Mouse (Mus musculus) left cerebral cortex, postnatal 36 days (tissue): Measurements from ENCODE around the gene Ssr4. TPM values are rescaled to one million over a fixed set of nuclear protein-coding genes. Genes with fewer than 3 reads are reported as not detected.
A peak's percentile ranks its signal among the peaks of the same experiment; 100 is the strongest.

Experiments used
- DNase-seq, 2 experiments: peaks; one replicate each; pipeline ENCODE4 v3.0.0; 2021 to 2022; ENCODE audit warnings: low spot score in 2 of 2, mixed read lengths in 1 of 2
- intact Hi-C: fragments of 180-260 bp; cut with DNase I; formaldehyde crosslinking; loops from one replicate; pipeline ENCODE4 v1.15.1; 2025
- total RNA-seq, 2 experiments: library from RNA; stranded (reverse); gene quantifications; 2 replicates each; pipeline ENCODE4 v1.2.3; 2021

The Ssr4 gene
- total RNA-seq, 2 experiments from 2014 or later = 81.2 to 95.9 TPM

DNA sequence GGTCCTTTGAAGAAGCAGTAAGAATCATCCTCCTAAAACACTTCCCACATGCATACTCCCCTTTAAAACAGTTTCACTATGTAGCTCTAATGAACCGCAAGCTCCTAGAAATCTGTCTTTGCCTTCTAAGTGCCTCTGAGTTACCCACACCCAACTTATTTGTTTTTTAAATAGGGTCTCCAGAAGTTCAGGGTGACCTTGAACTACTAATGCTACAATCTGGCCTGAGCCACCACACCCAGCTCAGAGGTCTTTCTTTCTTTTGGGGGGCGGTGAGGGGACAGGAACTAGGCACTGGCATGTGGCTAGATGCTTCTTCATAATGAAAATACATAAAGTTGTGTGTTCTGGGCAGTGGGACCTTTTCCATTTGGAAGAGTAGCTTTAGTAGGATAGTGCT is 10.7 kb downstream of the Ssr4 start:
- no peak for DNase-seq
- intact Hi-C loops = loop anchor here (5.0 kb wide), 1 partner anchor 100 kb away; the partner anchor contains the start of gene L1cam

- intact Hi-C loops = loop anchor here (5.0 kb wide), 1 partner anchor 99 kb away; the partner anchor contains the start of gene L1cam
- DNase-seq = peak in 1 of 2 experiments; percentile 39
These were observed 11.7 kb downstream of the Ssr4 start for GRCm38 (mm10) chrX:73798502-73798901.

- intact Hi-C loops = no loop called here
- no peak for DNase-seq
These were observed 19.0 kb downstream of the Ssr4 start for GRCm38 (mm10) chrX:73805814-73806213.

DNA sequence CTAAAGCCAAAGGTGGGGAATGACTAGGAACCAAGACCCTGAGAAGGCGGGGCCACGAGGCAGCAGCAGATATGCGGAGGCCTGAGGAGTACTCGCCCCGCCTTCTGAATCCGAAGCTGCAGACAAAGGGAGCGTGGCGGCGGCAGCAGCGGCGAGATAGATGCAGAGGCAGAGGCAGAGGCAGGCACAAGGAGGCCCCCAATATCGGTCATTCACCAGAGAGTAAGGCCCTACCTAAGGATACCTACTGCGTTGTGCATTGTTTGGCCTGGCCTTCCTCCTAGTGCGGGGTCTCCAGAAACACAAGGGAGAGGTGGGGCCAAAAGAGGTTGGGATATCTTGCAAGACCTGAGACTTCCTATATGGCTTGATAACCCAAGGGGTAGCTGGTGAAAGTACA is 28.2 kb downstream of the Ssr4 start:
- DNase-seq = no peak
- intact Hi-C loops = no loop called here

GRCm38 (mm10) chrX:73816596-73817314 is 29.9 kb downstream of the Ssr4 start:
- DNase-seq = no peak

DNA sequence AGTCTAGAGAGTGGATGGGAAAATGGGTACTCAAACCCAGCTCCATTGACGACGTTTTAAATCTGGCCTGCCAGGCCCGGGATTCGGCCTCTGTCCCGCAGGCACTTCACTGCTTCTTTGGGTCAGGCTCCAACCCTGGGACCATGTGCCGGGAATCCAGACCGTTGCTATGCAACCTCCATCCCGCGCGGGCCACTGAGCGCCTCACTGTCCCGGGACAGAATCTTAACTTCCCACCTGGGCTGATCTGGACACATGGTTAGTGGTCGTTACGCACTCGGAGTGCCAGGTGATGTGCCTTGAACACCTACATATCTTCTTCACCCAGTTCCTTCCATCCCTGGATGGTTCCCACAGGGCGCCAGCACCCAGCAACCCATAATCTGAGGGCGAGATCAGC is 36.9 kb downstream of the Ssr4 start:
- peak in 1 of 2 experiments; percentile 11 for DNase-seq
- intact Hi-C loops = no loop called here

More at GRCm38 (mm10) chrX:73816596-73817314, 29.9 kb downstream of the Ssr4 start:
- intact Hi-C loops = no loop called here

GRCm38 (mm10) chrX:73824185-73825151 is 37.6 kb downstream of the Ssr4 start, which contains the start of gene Pdzd4:
Gene Pdzd4, minus strand, starts transcription at chrX:73824969.
- intact Hi-C loops = no loop called here
- peak; percentile 49 to 61 for DNase-seq

GRCm38 (mm10) chrX:73835731-73836130 is 48.9 kb downstream of the Ssr4 start:
- no peak for DNase-seq
- intact Hi-C loops = no loop called here

DNA sequence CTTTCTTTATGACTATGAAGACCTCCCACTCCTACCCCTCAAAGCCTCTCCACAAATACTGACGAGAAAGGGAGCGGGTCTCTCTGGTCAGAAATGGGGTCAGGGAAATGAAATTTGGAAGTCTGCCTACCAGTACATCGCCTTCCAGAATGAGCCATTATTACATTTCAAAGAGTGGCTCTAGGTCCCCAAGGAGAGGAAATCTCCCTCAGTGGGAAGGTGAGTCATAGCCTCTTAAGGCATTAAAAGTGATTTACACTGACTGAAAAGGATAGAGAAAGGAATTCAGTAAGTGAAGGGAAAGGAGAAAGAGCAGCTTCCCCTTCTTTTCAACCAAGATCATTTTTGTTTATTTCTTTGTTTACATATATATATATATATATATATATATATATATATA is 49.9 kb downstream of the Ssr4 start:
- DNase-seq = no peak
- intact Hi-C loops = no loop called here

Other genes with a start within 250 kb of the Ssr4 start
- gene Dusp9, start 147.6 kb upstream of the Ssr4 start, total RNA-seq = 1 to 10 TPM in 1 of 2 experiments, under 1 TPM in 1; 0.75 to 1.0 TPM
- gene Pnck, start 126.9 kb upstream of the Ssr4 start, total RNA-seq = 10 to 100 TPM; 84.2 to 96.1 TPM
- gene Slc6a8, start 113.9 kb upstream of the Ssr4 start, total RNA-seq = 100 to 1,000 TPM in 1 of 2 experiments, 10 to 100 TPM in 1; 98.6 to 104 TPM
- 10 to 100 TPM; 77.9 to 83.8 TPM for gene Bcap31, start 70.9 kb upstream of the Ssr4 start, total RNA-seq
- gene Abcd1, start 70.4 kb upstream of the Ssr4 start, total RNA-seq = 10 to 100 TPM; 11.8 to 13.6 TPM
- 10 to 100 TPM in 1 of 2 experiments, 1 to 10 TPM in 1; 9.8 to 10.2 TPM for gene Plxnb3, start 29.9 kb upstream of the Ssr4 start, total RNA-seq
- 10 to 100 TPM in 1 of 2 experiments, 1 to 10 TPM in 1; 8.2 to 10.4 TPM for gene Srpk3, start 12.6 kb upstream of the Ssr4 start, total RNA-seq
- gene Idh3g, start 131 bp upstream of the Ssr4 start, total RNA-seq = 100 to 1,000 TPM; 179 to 205 TPM
- 100 to 1,000 TPM; 116 to 121 TPM for gene Pdzd4, start 37.9 kb downstream of the Ssr4 start, total RNA-seq
- gene Avpr2, start 105.1 kb downstream of the Ssr4 start, total RNA-seq = not detected
- 100 to 1,000 TPM; 131 to 179 TPM for gene L1cam, start 109.1 kb downstream of the Ssr4 start, total RNA-seq
- 1 to 10 TPM; 3.0 to 6.6 TPM for gene Arhgap4, start 134.8 kb downstream of the Ssr4 start, total RNA-seq
- gene Naa10, start 134.9 kb downstream of the Ssr4 start, total RNA-seq = 10 to 100 TPM; 52.5 to 54.7 TPM
- gene Renbp, start 143.8 kb downstream of the Ssr4 start, total RNA-seq = 1 to 10 TPM; 5.5 to 7.3 TPM
- gene Hcfc1, start 179.3 kb downstream of the Ssr4 start, total RNA-seq = 10 to 100 TPM; 69.4 to 75.1 TPM
- 10 to 100 TPM; 44.0 to 53.8 TPM for gene Irak1, start 236.9 kb downstream of the Ssr4 start, total RNA-seq